Mouse (Mus musculus) megakaryocyte, embryonic 14.5 days (primary cell): ENCODE data around the gene Nsa2.
"Not testable (repeated sequence)": the region's sequence is repeated elsewhere in the genome, so short reads cannot be mapped to it uniquely, and the experiment has no call there.

Source experiments
- FLI1 ChIP-seq: IDR thresholded peaks from 2 replicates; pipeline ENCODE4 v1.6.1; 2012; ENCODE audit warnings: low read length, inconsistent platforms, mixed read lengths
- GATA1 ChIP-seq: IDR thresholded peaks from 3 replicates; pipeline ENCODE4 v1.6.1; 2012; ENCODE audit warnings: mixed read lengths, low read length, inconsistent platforms, borderline replicate concordance

- TF ChIP-seq FLI1, GATA1: not testable (repeated sequence)
Measured at GRCm38 (mm10) chr13:97138404-97138931, 731 bp upstream of the Nsa2 start.
